Mouse (Mus musculus) heart, postnatal 0 days (tissue): Measurements from ENCODE around the gene Yjefn3.

Source experiments
- CTCF ChIP-seq: IDR thresholded peaks from 2 replicates; pipeline ENCODE4 v1.5.1; 2016; ENCODE audit warnings: antibody characterized with exemption, control low read depth, low read depth
- EP300 ChIP-seq: IDR thresholded peaks from 2 replicates; pipeline ENCODE4 v1.6.1; 2016; ENCODE audit warnings: antibody characterized with exemption, low read depth

- no peak for TF ChIP-seq CTCF
- TF ChIP-seq EP300: no peak
These were observed 21.5 kb upstream of the Yjefn3 start for GRCm38 (mm10) chr8:69923986-69924385.
